Mouse (Mus musculus) liver, embryonic 14.5 days (tissue): ENCODE data around the gene Spag9.

ENCODE experiments used
- CTCF ChIP-seq: IDR thresholded peaks from 2 replicates; pipeline ENCODE4 v1.5.1; 2016; ENCODE audit warnings: antibody characterized with exemption, low read depth, control low read depth
- EP300 ChIP-seq: IDR thresholded peaks from 2 replicates; pipeline ENCODE4 v1.6.1; 2016; ENCODE audit warnings: antibody characterized with exemption, low read depth

DNA sequence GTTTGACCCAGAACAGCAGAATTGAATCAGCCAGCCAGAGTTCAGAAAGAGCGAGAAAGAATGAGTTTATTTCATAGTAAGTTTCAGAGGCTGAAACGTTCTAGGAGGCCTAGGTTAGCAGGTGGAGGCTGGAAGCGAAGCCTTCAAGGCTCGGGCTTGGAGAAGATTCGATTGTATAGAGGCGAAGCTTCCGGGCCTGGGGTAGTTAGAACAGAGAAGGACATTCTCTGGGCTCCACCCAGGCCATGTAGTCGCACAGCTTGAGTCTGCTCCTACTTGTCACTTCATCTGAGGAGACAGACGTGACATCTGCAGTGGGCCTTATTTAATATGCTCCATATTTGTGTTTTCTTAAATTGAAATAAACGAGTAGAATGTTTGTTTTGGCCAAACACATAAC lies 125.6 kb downstream of the Spag9 start:
- TF ChIP-seq CTCF (no peak), EP300 (no peak)
